Mouse (Mus musculus) regulatory T cell (primary cell): Measurements from ENCODE around the gene Olfr920.

ENCODE experiments used
- in situ Hi-C: fragments of 300-600 bp; cut with MboI, MseI; formaldehyde crosslinking; loops from one replicate; pipeline ENCODE4 v1.15.1; 2025; ENCODE audit warnings: high pct_unique_total_duplicates

The Olfr920 gene

DNA sequence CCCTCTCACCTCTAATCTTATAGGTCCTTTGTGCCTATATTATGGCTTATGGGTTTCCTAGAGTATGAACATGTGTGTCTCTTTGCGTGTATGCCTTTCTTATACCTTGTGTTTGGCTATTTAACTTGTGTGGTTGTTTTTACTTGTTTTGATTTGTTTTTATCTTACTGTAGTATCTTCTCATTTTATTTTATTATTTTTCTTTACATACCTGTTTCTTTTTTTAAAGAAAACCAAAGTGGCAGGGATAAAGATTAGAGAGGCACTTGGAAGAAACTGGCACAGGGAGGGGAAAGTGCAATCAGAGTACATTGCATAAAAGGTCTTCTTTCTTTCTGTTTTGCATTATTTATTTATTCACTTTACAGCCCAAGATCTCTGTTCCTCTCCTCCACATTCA lies at the start of gene Olfr920:
Olfr920 (plus strand) TSS at position 301 of the 400 bp plus-strand sequence.
- in situ Hi-C loops, result no loop called here

GRCm38 (mm10) chr9:38718102-38718501 lies 34.0 kb upstream of the Olfr920 start, which contains the start of gene Vwa5a:
Vwa5a (plus strand) TSS chr9:38718268.
- in situ Hi-C loops, result no loop called here

DNA sequence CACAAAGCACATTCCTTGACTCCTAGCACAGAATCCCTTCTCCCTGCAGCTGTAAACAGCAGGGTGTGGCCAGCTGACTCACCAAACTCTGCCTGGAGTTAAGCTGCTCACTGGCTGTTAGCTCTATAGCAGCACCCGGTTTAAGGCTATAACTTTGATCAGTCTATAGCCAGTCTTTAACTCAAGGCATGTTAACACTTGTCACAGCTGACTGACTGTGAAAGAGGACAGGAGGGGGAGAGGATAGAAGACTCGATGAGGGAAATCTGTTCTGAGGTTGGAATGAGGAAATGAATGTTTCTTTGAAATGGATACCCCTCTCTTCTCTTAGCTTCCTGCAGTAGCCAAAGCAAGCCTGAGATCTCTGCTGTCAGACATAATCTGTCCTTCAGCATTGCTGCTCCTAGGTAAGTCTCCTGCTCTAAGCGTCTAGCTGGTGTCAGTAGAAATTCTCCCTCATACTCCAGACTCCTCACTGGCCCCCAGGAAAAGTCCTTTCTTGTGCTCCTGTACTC lies 33.1 kb upstream of the Olfr920 start:
- in situ Hi-C loops, result no loop called here

DNA sequence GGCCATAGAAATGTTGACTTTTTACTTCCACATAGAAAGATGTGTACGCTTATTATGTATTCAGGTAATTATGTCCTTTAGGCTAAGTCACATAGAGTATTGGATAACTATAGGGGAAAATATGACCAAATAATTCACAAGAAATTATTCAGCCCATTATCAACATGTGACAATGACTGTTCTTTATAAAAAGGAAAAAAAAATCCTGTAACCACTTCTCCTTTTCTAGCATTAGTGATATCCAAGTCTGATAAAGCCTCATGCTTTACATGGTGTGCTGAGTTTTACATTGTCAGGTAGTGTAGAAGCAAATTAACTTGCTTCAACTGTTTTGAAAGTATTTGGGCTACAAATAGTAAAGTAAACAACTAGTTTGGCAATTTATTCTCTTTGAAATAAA lies 28.1 kb upstream of the Olfr920 start:
- in situ Hi-C loops, result no loop called here

GRCm38 (mm10) chr9:38728218-38728617 lies 23.9 kb upstream of the Olfr920 start:
- in situ Hi-C loops, result no loop called here

DNA sequence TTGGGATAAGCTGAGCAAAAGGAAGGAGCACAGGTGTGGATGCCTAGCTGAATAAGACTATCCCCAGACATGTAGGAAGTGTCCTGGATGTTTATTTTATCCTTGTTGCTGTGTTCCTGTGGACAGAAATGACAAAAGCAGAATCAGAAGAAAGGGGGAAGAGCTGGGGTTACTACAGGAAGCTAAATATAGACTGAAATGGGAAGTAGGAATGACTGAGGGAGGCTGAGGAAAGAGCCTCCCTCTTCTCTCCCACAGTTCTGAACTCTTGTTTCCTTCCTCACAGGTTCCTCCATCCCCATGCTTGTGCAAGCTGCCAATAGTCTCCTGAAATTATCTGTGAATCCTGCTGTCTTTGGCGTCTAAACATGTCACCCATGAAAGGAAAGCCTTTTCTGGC lies 10.7 kb upstream of the Olfr920 start:
- in situ Hi-C loops, result no loop called here

- in situ Hi-C loops, result no loop called here
Observed at GRCm38 (mm10) chr9:38744619-38745315, 7.3 kb upstream of the Olfr920 start.

- in situ Hi-C loops, result no loop called here
Observed at GRCm38 (mm10) chr9:38772768-38773167, 20.7 kb downstream of the Olfr920 start, which contains the start of gene Olfr921. Olfr921 (plus strand) TSS chr9:38773068.

- in situ Hi-C loops, result no loop called here
Observed at GRCm38 (mm10) chr9:38792689-38793088, 40.6 kb downstream of the Olfr920 start.

GRCm38 (mm10) chr9:38805696-38806095 lies 53.6 kb downstream of the Olfr920 start:
- in situ Hi-C loops, result no loop called here
